16 mouse cellular contexts compared by ENCODE assay signal in genomic region chr2:128416416-128416815, GRCm38 (mm10).
"Had no signal": no experiment of that assay in that cellular context is flagged by ENCODE, and none has a peak within 500 bp of the region (broad histone marks: within the 10 kb centered on the region; RNA-seq: fewer than 3 reads in every experiment).

No protein-coding gene starts in this region.

- H3K27me3 ChIP-seq: lung, embryonic 15.5 days; megakaryocyte, embryonic 14.5 days; midbrain, embryonic 13.5 days; midbrain, embryonic 15.5 days had no signal

- ATAC-seq: lung, postnatal 0 days; midbrain, embryonic 13.5 days; midbrain, embryonic 15.5 days had no signal

- H3K4me1 ChIP-seq: midbrain, embryonic 15.5 days; neural tube, embryonic 12.5 days; stomach, embryonic 15.5 days had no signal

- H3K4me2 ChIP-seq: lung, embryonic 15.5 days; midbrain, embryonic 11.5 days; midbrain, embryonic 13.5 days; midbrain, embryonic 15.5 days; neural tube, embryonic 12.5 days; stomach, embryonic 15.5 days had no signal

- H3K27ac ChIP-seq: lung, embryonic 15.5 days; macrophage; midbrain, embryonic 13.5 days; midbrain, embryonic 15.5 days; neural tube, embryonic 12.5 days; stomach, embryonic 15.5 days had no signal

- H3K9me3 ChIP-seq: lung, embryonic 15.5 days; megakaryocyte, embryonic 14.5 days; midbrain, embryonic 13.5 days; midbrain, embryonic 15.5 days; neural tube, embryonic 12.5 days; stomach, embryonic 15.5 days had no signal

- H3K36me3 ChIP-seq: lung, embryonic 15.5 days; midbrain, embryonic 13.5 days; midbrain, embryonic 15.5 days; neural tube, embryonic 12.5 days; stomach, embryonic 15.5 days had no signal

- DNase-seq: lung, adult 2 months; lung, postnatal 14 days; lung, postnatal 36 days; right cerebral cortex, postnatal 14 days; thymus, adult 18-20 months; thymus, postnatal 14 days; thymus, postnatal 36 days had no signal

- H3K9ac ChIP-seq: lung, embryonic 15.5 days; midbrain, embryonic 13.5 days; midbrain, embryonic 15.5 days; neural tube, embryonic 12.5 days; stomach, embryonic 15.5 days had no signal

- H3K4me3 ChIP-seq: lung, embryonic 15.5 days; megakaryocyte, embryonic 14.5 days; midbrain, embryonic 13.5 days; midbrain, embryonic 15.5 days; neural tube, embryonic 12.5 days; stomach, embryonic 15.5 days had no signal
